Mouse (Mus musculus) cerebral cortex, adult 2 months (tissue): Measurements from ENCODE around the gene Hhex.

ENCODE experiments used
- WGBS: fragments of 180-500 bp; shearing (Covaris S2); methylation state at CpG from one replicate; pipeline ENCODE4 v1.1.7; 2018; 5-methylcytosine and 5-hydroxymethylcytosine counted together

Hhex gene

DNA sequence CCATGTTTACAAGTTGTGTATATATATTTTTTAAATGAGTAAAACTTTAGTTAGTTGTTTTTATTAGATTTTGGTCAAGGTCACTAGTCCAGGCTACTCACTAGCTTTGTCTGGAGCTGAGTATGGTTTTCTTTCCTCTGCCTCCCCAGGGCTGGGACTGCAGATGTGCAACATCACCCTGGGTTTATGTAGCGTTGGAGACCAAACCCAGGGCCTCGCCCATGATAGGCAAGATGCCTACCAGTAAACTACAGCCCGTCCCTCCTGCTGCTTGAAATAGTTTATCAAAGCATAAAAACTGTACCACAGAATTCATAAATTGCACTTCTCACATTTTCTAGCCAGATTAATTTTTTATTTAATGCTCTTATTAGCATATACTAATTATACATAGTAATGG is 14.6 kb downstream of the Hhex start:
- 95% methylated on average over 3 of the region's 3 CpGs for WGBS

DNA sequence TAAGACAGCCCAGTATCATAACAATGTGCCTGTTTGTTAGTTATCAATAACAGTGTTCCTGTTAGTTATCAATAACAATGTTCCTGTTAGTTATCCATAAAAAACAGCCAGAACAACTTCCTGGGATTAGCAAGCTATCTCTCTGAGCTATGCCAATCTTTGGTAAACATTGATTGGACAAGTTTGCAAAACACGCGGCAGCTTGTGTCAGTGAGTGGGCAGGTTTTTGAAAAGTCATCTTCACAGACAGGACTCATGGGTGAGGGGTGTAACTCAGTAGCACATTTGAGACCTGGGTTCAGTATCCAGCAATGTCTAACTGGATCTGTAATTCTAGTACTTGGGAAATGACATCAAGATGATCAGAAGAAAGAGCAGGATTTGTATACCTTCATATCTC is 20.9 kb downstream of the Hhex start:
- 92% methylated on average over 2 of the region's 2 CpGs for WGBS

DNA sequence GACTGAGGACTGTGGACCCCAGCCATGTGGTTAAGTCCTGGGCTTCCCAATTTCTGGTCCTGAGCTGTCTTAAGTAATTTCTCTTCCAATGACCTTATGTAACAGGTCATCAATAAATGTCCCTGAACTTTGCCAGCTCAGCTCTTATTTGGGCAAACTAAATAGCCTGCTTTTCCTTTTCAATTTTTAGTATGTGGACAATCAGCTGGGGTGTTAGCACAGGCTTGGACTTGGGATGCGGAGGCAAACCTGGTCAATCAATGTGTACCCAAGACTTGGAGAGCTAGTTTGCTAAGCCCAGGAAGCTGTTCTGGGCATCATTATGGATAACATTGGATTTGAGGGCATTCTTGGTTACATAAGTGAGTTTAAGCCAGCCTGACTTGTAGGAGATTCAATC is 21.4 kb downstream of the Hhex start:
- 100% methylated on average over 1 of the region's 1 CpGs for WGBS

DNA sequence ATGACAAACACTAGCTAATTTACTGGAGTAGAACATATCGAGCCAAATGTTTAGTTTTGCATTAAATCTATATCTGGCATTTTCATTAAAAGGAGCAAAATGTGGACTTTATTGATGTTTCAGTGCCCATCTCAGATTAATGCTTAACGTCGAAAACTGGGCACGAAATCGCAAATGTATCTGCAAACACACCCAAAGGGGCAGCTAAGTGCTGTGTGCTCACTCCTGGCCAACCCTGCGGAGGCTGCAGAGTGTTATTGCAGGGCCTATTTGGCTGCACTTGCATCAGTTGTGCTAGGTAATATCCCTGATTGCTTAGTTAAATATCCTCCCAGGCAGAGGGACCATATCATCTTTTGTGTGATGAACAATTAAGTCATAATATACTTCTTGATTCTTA is 23.4 kb downstream of the Hhex start:
- WGBS, result 83% methylated on average over 6 of the region's 6 CpGs

DNA sequence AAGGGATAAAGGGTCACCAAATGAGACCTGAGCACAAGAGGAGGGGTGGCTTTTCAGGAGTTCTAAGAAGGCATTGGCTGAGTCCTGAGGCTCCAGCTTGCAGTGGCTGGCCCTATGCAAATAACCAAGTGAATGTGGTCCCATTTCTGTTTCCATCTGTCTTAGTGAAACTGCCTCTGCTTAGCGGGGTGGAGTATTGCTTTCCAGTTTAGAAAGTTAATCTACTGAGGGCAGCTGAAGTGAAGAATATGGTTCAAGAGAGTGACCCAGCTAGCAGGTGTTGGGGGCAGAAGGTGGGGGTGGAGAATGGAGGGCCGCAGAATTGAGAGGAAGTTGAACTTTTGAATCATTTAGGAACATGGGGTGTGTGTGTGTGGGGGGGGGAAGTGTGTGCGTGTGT is 31.8 kb downstream of the Hhex start:
- 80% methylated on average over 3 of the region's 3 CpGs for WGBS

DNA sequence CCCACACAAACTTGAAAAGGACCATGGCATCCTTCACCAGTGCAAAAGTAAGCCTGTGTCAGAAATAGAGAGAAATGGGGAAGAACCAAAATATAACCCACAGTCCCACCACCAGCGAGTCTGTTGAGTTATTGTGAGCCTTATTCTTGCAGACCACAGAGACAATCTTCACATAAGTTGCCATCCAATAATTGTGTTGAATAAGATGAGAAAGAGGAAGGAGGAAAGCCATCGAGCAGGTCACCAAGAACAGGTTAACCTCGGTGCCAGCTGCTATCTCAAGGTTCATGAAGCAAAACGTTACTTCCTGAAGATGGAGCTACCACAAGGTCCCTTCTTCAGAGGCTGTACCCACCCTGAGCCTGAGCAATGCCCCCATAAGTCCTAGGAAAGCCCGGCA is 32.4 kb downstream of the Hhex start:
- WGBS, result 90% methylated on average over 5 of the region's 5 CpGs

DNA sequence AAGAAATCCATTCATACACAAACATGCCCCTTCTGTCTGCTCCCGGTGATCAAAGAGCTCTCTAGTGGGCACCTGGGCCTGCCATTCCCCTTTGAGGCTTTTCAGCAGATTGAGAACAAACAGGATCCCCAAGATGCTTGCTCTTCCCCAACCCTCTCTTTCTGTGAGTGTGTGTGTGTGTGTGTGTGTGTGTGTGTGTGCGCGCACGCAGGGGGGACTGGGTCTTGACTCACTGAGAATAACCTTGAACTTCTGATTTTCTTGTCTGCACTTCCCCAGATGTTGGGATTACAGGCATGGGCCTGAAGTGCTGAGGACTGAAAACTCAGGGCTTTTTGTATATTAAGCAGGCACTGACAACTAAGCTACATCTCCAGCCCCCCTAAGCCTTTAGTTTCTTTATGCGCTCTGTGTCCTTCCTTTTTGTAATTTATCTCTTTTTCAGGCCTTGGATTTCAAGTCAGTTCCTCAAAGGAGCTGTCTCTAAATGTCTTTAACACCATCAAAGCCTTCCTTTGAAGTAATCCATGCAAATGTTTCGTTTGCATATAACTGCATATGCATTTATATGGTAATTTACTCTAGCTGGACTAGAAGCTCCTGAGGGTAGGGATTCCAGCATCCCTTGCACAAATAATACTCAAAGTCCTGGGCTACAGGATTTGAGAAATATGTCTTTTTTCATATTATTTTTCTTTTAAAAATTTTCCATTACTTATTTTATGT is 34.4 kb downstream of the Hhex start:
- WGBS, result 85% methylated on average over 6 of the region's 6 CpGs

DNA sequence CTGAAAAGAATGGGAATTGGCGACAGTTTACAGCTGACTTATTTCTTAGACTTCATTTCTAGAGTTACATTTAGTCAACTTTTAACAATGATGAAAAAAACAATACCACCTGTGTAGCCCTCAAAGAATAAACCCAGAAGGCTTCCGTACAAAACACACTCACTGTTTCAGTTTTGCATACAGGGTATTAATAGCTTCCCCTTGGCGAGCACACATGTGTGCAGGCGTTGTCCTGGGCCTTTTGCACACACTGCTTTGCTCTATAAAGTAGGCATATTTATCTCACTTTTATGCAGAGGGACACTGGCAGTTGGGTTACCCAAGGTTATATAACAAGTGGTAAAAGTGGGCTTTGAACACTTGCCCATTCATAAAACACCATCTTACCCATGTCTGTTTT is 37.1 kb downstream of the Hhex start:
- WGBS, result 79% methylated on average over 4 of the region's 4 CpGs

DNA sequence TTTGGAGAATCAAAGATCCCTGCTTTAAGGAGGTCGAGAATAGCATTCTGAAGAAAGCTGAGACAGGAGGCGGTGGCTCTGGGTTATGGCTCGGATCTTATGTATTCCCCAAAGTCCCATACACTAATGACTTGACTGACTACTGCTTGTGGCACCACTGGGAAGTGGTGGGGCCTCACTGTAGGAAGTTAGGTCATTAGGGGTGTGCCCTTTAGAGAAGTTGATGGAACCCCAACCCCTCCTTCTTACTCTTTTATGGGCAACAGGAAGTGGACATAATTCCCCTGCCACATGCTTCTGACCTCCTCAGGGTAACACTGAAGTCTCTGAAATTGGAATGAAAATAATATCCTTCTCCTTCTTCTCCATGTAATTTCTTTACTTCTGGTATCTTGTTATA is 38.0 kb downstream of the Hhex start:
- WGBS, result 86% methylated on average over 3 of the region's 3 CpGs

DNA sequence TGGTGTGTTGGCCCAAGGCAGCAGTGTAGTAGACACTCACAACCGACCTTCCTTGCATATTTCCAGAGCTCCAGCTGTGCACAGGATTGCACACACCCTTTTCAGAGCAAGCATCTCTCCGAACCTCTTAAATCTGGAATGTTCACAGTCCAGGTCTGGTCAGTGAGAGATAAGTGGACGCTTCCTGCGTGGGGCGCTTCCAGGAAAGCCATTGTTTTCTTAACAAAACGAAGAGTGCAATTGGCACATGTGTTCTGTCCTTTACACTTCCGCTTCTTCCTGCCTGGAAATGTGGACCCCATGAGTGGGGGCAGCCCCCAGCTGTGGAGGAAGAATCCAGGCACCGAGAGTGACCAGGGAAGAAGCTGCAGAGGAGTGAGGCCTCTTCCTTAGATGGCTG is 47.1 kb downstream of the Hhex start:
- WGBS, result 82% methylated on average over 8 of the region's 8 CpGs

DNA sequence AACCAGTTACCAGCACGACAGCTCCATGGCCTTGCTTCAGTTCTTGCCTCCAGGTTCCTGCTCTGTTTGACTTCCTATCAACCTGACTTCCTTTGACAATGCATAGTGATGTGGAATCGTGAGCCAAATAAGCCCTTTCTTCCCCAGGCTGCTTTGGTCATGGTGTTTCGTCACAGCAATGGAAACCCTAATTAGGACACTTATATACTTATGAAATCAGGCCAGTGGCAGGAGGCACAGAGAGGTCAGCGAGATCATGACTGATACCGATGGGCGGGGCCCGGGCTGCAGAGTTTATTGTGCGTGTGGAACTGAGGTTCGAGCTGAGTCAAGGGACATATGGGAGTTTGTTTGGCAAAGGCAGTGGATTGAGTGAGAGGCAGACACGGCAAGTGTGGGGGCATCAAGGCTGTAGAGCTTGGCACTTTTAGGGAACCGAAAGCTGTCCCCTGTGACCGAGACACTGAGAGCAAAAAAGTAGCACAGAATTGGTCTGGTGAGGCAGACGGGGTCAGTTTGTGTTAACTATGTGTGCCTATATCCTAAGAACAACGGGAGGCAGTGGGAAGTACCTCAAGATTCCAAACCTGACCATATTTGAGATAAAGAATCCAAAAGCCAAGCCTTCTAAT is 48.1 kb downstream of the Hhex start:
- 79% methylated on average over 14 of the region's 14 CpGs for WGBS

DNA sequence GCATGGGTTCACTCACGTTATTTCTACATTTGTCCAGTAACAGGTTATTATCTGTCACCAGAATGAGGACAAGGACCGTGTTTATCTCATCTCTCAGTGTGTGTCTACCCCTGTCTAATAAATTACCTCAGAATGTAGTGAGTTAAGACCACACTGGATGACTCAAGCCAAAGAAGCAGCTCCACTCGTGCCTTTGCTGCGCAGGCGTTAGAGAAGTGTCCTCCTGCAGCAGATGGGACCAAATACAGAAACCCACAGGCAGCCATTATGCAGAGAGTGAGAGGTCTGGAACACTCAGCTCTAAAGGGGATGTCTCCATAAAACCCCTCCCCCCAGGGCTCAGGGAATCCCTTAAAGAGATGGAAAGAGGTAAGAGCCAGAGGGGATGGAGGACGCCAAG is 50.2 kb downstream of the Hhex start:
- WGBS, result 95% methylated on average over 6 of the region's 6 CpGs

DNA sequence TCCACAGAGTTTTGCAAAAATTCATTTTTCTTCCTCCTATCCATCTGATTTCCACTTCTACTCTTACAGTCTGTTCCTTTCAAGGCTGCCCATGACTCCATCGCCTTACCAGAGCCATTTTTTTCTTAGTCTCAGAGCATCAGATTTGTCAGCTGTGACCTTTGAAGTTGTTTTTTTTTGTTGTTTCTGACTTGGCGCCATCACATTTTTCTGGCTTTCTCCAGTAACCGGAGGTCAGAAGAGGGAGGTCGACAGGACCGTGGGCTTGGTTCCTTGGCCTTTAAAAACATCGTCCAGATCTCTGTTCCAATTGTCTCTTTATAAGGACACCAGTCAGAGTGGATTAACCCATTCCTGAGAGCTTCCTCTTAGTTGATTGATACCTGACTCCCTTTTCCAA is 52.2 kb downstream of the Hhex start:
- 88% methylated on average over 6 of the region's 6 CpGs for WGBS

DNA sequence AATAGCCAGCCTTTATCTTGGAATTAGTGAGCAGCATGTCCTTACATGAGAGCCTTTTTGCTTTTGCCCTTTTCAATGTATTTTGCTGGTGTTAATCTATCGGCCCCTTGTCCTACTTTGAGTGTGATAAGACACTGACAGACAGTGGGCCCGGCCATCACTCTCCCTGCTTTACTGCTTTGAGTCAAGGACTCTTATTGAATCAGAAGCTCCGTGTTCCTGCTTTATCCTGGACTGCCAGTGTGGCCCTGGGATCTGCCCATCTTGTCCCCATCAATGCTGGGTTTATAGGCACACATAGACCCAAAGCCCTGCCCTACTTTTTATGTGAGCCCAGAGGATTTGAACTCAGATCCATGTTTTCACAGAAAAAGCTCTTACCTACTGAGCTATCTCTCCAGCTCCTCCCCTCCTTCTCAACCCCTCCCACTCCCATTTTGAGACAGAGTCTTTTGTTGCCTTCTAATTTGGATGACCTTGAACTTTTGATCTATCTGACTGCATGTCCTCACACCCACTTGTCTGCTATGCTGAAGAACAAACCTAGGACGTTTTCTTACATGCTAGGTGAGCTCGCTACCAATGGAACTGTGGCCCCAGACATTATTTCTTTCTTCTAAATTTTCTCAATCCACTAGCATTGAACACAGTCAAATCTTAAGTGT is 53.3 kb downstream of the Hhex start:
- WGBS, result 92% methylated on average over 5 of the region's 5 CpGs

DNA sequence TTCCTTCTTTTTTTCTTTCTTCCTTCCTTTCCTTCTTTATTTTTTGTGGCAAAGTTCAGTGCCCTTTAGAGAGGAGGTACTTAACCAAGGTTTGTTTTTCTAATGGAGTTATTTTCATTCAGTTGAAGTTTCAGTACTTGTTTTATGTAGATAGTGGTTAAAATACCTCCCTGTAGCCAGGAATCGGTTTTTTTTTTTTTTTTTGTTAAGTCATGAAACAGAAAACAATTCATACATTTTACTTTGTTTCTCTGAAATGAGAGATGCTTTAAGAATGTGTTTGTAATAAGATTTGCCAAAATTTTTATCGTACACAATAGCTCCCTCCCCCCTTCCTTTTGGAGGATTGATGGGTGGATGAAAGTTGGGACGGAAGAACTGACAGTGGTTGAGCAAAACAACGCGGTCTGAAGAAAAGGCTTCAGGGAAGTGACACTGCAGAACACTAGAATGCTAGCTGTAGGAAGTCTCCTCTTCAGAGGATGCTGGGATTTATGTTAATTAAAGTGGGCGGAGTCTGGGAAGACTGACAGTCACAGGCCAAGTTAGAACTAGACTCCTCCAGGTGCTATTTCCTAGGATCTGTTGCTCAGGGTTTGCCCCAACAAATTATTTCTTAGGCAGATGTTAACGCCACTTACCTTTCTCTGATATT is 54.1 kb downstream of the Hhex start:
- WGBS, result 74% methylated on average over 7 of the region's 7 CpGs
